Mouse (Mus musculus) frontal cortex, postnatal 36 days (tissue): ENCODE results near the gene Ugt1a6b.
"Not testable (repeated sequence)": the region's sequence is repeated elsewhere in the genome, so short reads cannot be mapped to it uniquely, and the experiment has no call there.

Experiments used
- DNase-seq, 2 experiments: peaks; one replicate each; pipeline ENCODE4 v3.0.0; 2022; ENCODE audit warnings: low spot score in 2 of 2

Ugt1a6b gene

GRCm38 (mm10) chr1:88121521-88121920 lies 18.5 kb downstream of the Ugt1a6b start:
- not testable (repeated sequence) for DNase-seq

- not testable (repeated sequence) for DNase-seq
Observed at GRCm38 (mm10) chr1:88125827-88126360, 22.8 kb downstream of the Ugt1a6b start.

- DNase-seq = not testable (repeated sequence)
Observed at GRCm38 (mm10) chr1:88129091-88129490, 26.0 kb downstream of the Ugt1a6b start.

GRCm38 (mm10) chr1:88130223-88130622 lies 27.2 kb downstream of the Ugt1a6b start:
- not testable (repeated sequence) for DNase-seq

GRCm38 (mm10) chr1:88133908-88134456 lies 30.9 kb downstream of the Ugt1a6b start:
- no peak for DNase-seq

GRCm38 (mm10) chr1:88134457-88135011 lies 31.5 kb downstream of the Ugt1a6b start, which contains the start of gene Ugt1a6a:
Gene Ugt1a6a (plus strand): TSS chr1:88134809.
- not testable (repeated sequence) for DNase-seq

GRCm38 (mm10) chr1:88135229-88135904 lies 32.3 kb downstream of the Ugt1a6b start:
- DNase-seq = not testable (repeated sequence)

GRCm38 (mm10) chr1:88136646-88137045 lies 33.6 kb downstream of the Ugt1a6b start:
- no peak for DNase-seq

GRCm38 (mm10) chr1:88137264-88137663 lies 34.2 kb downstream of the Ugt1a6b start:
- no peak for DNase-seq

- DNase-seq = no peak
Observed at GRCm38 (mm10) chr1:88138145-88138544, 35.1 kb downstream of the Ugt1a6b start.

- not testable (repeated sequence) for DNase-seq
Observed at GRCm38 (mm10) chr1:88140492-88140891, 37.4 kb downstream of the Ugt1a6b start.

GRCm38 (mm10) chr1:88143966-88144675 lies 41.1 kb downstream of the Ugt1a6b start:
- DNase-seq = peak in 1 of 2 experiments; percentile 11

GRCm38 (mm10) chr1:88145278-88145677 lies 42.2 kb downstream of the Ugt1a6b start:
- not testable (repeated sequence) for DNase-seq

GRCm38 (mm10) chr1:88150133-88150532 lies 47.1 kb downstream of the Ugt1a6b start:
- not testable (repeated sequence) for DNase-seq

- no peak for DNase-seq
Observed at GRCm38 (mm10) chr1:88158430-88158829, 55.4 kb downstream of the Ugt1a6b start.

GRCm38 (mm10) chr1:88165711-88166110 lies 62.7 kb downstream of the Ugt1a6b start, which contains the start of gene Ugt1a5:
Gene Ugt1a5 (plus strand): TSS chr1:88166012.
- DNase-seq = no peak

GRCm38 (mm10) chr1:88172190-88172589 lies 69.1 kb downstream of the Ugt1a6b start:
- DNase-seq = not testable (repeated sequence)

- no peak for DNase-seq
Observed at GRCm38 (mm10) chr1:88179657-88180056, 76.6 kb downstream of the Ugt1a6b start.

- no peak for DNase-seq
Observed at GRCm38 (mm10) chr1:88186325-88186935, 83.4 kb downstream of the Ugt1a6b start.

GRCm38 (mm10) chr1:88192136-88192535 lies 89.1 kb downstream of the Ugt1a6b start:
- no peak for DNase-seq

GRCm38 (mm10) chr1:88195687-88196086 lies 92.6 kb downstream of the Ugt1a6b start:
- no peak for DNase-seq

GRCm38 (mm10) chr1:88197443-88197842 lies 94.4 kb downstream of the Ugt1a6b start:
- no peak for DNase-seq
